Mouse (Mus musculus) heart, embryonic 12.5 days (tissue): ENCODE results near the gene Hp. TPM values are rescaled to one million over a fixed set of nuclear protein-coding genes. Genes with fewer than 3 reads are reported as not detected.

Source experiments
- ATAC-seq: fragments of 200-750 bp; cut with Nextera tagmentation; 2 replicates; pipeline ENCODE4 v1.8.0; 2017; ENCODE audit warnings: moderate TSS enrichment, moderate library complexity; ENCODE audit not compliant: insufficient number of reproducible peaks, low FRiP score
- H3K27ac ChIP-seq: fragments of 300-500 bp; sonication (generic); 2 replicates; pipeline ENCODE4 v1.5.1; 2016; ENCODE audit warnings: mild to moderate bottlenecking, moderate library complexity; ENCODE audit not compliant: poor library complexity, severe bottlenecking
- H3K27me3 ChIP-seq: fragments of 300-500 bp; sonication (generic); replicated peaks from 2 replicates; pipeline ENCODE4 v1.6.1; 2016; ENCODE audit warnings: mild to moderate bottlenecking, moderate library complexity
- H3K36me3 ChIP-seq: fragments of 300-500 bp; sonication (generic); 2 replicates; pipeline ENCODE4 v1.6.1; 2016; ENCODE audit warnings: mild to moderate bottlenecking, moderate library complexity
- H3K4me1 ChIP-seq: fragments of 300-500 bp; sonication (generic); replicated peaks from 2 replicates; pipeline ENCODE4 v1.6.1; 2016; ENCODE audit warnings: mild to moderate bottlenecking
- H3K4me2 ChIP-seq: fragments of 300-500 bp; sonication (generic); 2 replicates; pipeline ENCODE4 v1.6.1; 2016; ENCODE audit warnings: mild to moderate bottlenecking, moderate library complexity
- H3K4me3 ChIP-seq: fragments of 300-500 bp; sonication (generic); 2 replicates; pipeline ENCODE4 v1.5.1; 2016; ENCODE audit warnings: mild to moderate bottlenecking
- H3K9ac ChIP-seq: fragments of 300-500 bp; sonication (generic); 2 replicates; pipeline ENCODE4 v1.6.1; 2016; ENCODE audit warnings: mild to moderate bottlenecking, moderate library complexity
- H3K9me3 ChIP-seq: fragments of 300-500 bp; sonication (generic); replicated peaks from 2 replicates; pipeline ENCODE4 v1.6.1; 2016; ENCODE audit warnings: mild to moderate bottlenecking, moderate library complexity
- WGBS: fragments of 180-500 bp; shearing (Covaris S2); methylation state at CpG from one replicate; pipeline ENCODE4 v1.1.7; 2016; 5-methylcytosine and 5-hydroxymethylcytosine counted together
- polyA plus RNA-seq: library from polyadenylated mRNA; unstranded; fragments of >200 nt; fragmentation: Nextera tagmentation; extraction: Ambion mirVana; gene quantifications from 2 replicates; pipeline ENCODE4 v1.2.1, GENCODE M21; 2016

The Hp gene
- polyA plus RNA-seq, 1 experiment from 2014 or later: 0.33 TPM

DNA sequence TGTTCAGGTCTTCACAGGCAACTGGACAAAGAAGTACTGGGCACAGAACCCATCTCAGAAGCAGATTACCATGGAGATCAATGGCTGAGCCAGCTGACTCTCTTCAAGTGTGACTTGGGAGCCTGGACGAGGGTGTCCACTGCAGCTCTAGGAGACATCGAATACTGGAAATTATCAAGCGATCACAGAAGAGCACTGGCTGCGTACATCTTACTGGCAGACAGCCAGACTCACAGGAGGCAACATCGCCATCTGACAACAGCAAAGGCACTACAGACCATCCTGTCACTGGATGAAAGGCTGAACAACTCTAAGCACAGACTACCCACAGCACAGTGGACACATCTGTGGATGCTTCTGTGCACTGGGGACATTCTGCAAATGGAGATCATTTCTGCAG, 13.2 kb upstream of the Hp start:
- Histone ChIP-seq H3K4me2 (no peak overlapping the region), H3K36me3 (peaks cover 41% of the 10 kb centered on the region), H3K27ac (no peak overlapping the region), H3K9ac (no peak overlapping the region), H3K4me1 (no peaks in the 10 kb centered on the region), H3K9me3 (no peaks in the 10 kb centered on the region), H3K4me3 (no peak overlapping the region), H3K27me3 (no peaks in the 10 kb centered on the region)
- no peak for ATAC-seq
- 87% methylated on average over 5 of the region's 5 CpGs for WGBS

DNA sequence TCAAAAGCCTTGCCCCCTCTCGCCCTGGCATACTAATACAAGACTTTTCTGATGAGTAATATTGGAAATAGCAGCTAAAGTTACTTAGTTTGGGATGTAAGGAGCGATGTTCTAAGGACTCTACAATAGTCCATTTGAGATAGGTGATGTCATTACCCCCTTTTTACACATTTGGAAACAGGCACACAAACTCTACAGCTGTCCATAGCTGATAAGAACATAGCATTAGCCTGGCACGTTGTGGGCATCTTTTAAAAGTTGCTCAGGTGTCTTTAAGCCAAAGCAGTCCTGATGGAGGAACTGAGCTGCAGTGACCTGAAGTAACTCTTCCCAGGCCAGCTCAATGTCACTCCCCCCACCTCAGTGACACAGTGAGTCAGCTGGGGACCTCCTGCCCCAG, 12.4 kb upstream of the Hp start:
- Histone ChIP-seq H3K9me3 (no peaks in the 10 kb centered on the region), H3K27me3 (no peaks in the 10 kb centered on the region), H3K9ac (no peak overlapping the region), H3K4me3 (no peak overlapping the region), H3K4me2 (no peak overlapping the region), H3K4me1 (no peaks in the 10 kb centered on the region), H3K27ac (no peak overlapping the region), H3K36me3 (peaks cover 37% of the 10 kb centered on the region)
- no peak for ATAC-seq
- 75% methylated on average over 3 of the region's 3 CpGs for WGBS

DNA sequence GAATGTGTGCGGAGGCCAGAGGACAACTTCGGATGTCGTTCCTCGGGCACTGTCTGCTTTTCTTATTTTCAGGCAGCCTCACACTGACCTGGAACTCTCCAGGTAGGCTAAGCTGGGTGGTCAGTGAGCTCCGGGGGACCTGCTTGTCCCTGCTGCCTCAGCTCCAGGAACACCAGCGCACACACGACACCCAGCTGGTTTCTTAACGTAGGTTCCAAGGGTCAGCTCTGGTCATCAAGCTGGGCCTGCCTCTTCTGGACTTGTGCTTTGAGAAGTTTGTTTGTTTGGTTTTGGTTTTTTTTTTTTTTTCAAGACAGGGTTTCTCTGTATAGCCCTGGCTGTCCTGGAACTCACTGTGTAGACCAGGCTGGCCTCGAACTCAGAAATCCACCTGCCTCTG, 11.9 kb upstream of the Hp start:
- H3K27me3 ChIP-seq: no peaks in the 10 kb centered on the region
- no peaks in the 10 kb centered on the region for H3K9me3 ChIP-seq
- ATAC-seq: no peak
- H3K9ac ChIP-seq: no peak overlapping the region
- no peak overlapping the region for H3K27ac ChIP-seq
- no peaks in the 10 kb centered on the region for H3K4me1 ChIP-seq
- H3K4me3 ChIP-seq: no peak overlapping the region
- peaks cover 37% of the 10 kb centered on the region for H3K36me3 ChIP-seq
- WGBS: 81% methylated on average over 9 of the region's 9 CpGs
- H3K4me2 ChIP-seq: no peak overlapping the region

DNA sequence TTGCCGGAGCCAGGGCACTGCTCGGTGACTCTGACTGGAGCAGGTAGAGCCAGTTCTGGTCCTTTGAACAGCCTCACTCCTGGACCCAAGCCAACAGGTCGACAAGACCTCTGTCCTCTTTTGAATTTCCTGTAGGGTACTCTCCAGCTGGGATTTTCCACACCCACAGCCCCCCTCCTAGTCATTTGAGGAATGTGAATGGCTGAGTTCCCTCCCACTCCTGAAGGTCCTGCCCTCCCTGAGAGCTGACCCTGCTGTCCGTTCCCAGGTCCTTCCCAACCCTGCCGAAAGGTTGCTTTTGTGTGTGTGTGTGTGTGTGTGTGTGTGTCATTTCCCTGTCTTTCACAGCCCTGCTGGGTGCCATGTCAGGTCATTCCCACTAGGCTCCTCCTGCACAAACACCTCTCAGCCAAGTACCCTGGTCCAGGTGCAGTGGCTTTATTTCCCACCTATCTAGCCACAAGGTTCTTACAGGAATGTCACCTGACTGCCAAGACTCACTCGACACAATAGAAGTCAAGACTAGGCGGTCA, 8.1 kb upstream of the Hp start:
- Histone ChIP-seq H3K27ac (no peak overlapping the region), H3K4me3 (no peak overlapping the region), H3K4me2 (no peak overlapping the region), H3K9me3 (peaks cover 13% of the 10 kb centered on the region), H3K36me3 (peaks cover 6% of the 10 kb centered on the region; the same call in 1 of the 2 replicates), H3K27me3 (no peaks in the 10 kb centered on the region), H3K4me1 (no peaks in the 10 kb centered on the region), H3K9ac (no peak overlapping the region)
- 58% methylated on average over 7 of the region's 7 CpGs for WGBS
- 0 out of 2 replicates have a peak, but pooled peaks have one; percentile 22 for ATAC-seq

DNA sequence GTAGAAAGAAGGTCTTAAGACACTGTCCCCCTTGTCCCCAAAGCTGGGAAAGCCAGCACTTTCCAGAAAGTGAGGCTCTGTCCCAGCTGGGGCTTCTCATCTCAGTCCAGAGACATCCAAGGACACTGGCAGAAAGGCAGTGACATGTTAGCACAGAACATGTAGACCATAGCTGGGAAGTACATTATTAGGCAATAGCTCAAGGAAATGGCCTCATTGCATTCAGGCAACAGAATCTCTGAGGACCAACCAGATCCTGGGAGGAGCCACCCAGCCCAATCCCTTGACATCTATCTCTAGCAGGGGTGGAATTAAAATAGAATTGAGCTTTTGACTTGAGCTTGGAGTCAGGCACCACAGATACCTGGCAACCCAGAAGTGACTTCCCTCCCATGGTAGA, 6.7 kb upstream of the Hp start:
- no peak for ATAC-seq
- H3K27ac ChIP-seq: no peak overlapping the region

DNA sequence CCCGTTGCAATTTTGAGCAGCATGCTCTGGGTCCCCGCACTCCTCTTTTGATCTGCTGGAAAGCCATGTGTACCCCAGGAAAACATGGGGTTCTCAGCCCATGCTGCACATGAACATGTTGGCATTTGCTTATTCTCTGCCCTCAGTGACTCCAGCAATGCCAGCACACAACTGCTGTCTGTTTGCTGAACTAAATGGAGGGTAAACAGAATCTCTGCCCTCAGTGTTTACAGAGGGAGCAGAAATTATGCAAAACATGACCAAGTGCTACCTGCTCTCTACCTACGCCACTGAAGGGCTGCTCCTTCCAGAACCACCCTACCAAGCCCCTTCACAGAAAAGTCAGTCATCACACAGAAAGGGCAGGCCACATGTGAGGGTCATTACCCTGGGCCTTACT, 5.9 kb upstream of the Hp start:
- Histone ChIP-seq H3K9ac (no peak overlapping the region), H3K27me3 (no peaks in the 10 kb centered on the region), H3K4me1 (no peaks in the 10 kb centered on the region), H3K27ac (no peak overlapping the region), H3K9me3 (peaks cover 13% of the 10 kb centered on the region), H3K4me3 (no peak overlapping the region), H3K36me3 (no peaks in the 10 kb centered on the region), H3K4me2 (no peak overlapping the region)
- 85% methylated on average over 3 of the region's 3 CpGs for WGBS
- ATAC-seq: no peak

More for the DNA sequence above, 6.7 kb upstream of the Hp start:
- H3K4me2 ChIP-seq: no peak overlapping the region
- H3K36me3 ChIP-seq: no peaks in the 10 kb centered on the region
- peaks cover 13% of the 10 kb centered on the region for H3K9me3 ChIP-seq
- H3K4me1 ChIP-seq: no peaks in the 10 kb centered on the region
- no peaks in the 10 kb centered on the region for H3K27me3 ChIP-seq
- H3K4me3 ChIP-seq: no peak overlapping the region
- no peak overlapping the region for H3K9ac ChIP-seq

DNA sequence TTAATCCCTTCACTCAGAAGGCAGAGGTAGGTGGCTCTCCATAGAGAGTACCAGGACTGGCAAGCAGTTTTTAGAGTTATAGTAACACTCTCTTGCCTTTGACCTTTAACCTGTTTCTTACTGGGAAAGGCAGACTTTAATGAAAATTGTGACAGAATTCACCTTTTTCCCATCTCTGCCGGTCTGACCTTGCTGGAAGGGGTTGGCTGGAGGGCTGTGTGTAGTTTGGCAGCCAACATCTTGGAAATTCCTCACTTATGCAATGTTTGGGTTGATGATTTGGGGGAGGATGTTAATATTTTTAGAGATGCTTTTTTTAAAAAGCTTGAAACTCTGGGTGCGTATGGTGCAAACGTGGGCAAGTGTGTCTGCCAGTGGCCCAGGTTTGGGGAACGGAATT, 5.3 kb upstream of the Hp start:
- ATAC-seq: no peak
- 75% methylated on average over 4 of the region's 4 CpGs for WGBS

DNA sequence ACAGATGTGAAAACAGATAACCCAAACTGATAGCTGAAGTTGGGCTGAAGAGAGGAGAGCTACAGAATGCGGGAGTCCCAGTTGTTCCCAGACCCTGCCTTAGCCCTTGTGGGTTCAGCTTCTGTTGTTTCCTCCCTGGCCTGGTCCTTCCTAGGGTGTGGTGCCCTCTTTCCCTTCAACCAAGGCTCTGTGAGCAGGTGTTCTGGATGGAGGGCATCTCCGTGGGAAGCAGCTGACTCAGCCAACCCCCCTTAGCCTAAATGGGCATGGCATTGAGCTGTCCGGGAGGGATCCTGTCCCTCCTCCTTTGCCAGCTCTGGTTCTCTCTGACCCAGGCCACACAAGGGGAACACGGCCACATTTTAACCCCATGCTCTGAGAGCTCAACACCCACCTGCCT, 2.7 kb downstream of the Hp start:
- 67% methylated on average over 4 of the region's 4 CpGs for WGBS
- Histone ChIP-seq H3K4me3 (no peak overlapping the region), H3K9ac (no peak overlapping the region), H3K27ac (no peak overlapping the region), H3K4me1 (no peaks in the 10 kb centered on the region), H3K9me3 (no peaks in the 10 kb centered on the region), H3K36me3 (peaks cover 13% of the 10 kb centered on the region; the same call in 1 of the 2 replicates), H3K4me2 (no peak overlapping the region), H3K27me3 (peaks cover 7% of the 10 kb centered on the region; the same call in 1 of the 2 replicates)
- ATAC-seq: no peak

More for the DNA sequence above, 5.3 kb upstream of the Hp start:
- Histone ChIP-seq H3K9me3 (peaks cover 13% of the 10 kb centered on the region), H3K4me2 (no peak overlapping the region), H3K27me3 (no peaks in the 10 kb centered on the region), H3K9ac (no peak overlapping the region), H3K4me1 (no peaks in the 10 kb centered on the region), H3K27ac (no peak overlapping the region), H3K36me3 (no peaks in the 10 kb centered on the region), H3K4me3 (no peak overlapping the region)

DNA sequence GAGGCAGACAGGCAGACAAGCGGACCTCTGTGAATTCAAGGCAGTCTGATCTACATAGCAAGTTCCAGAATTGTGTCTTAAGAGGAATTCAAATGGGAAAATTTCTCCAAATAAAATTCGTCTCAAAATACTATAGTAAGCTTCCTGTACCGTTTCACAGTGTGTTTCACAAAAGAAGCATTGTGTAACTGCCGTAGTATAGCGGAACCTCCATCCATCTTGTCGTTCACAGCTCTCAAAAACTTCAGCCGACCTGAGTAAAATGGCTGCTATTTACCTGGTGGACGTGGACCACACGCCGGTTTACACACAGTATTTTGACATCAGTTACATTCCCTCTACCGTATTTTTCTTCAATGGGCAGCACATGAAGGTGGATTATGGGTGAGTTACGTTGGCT, 7.8 kb downstream of the Hp start:
- H3K4me2 ChIP-seq: no peak overlapping the region
- H3K9me3 ChIP-seq: no peaks in the 10 kb centered on the region
- no peak for ATAC-seq
- no peak overlapping the region for H3K27ac ChIP-seq
- 86% methylated on average over 12 of the region's 12 CpGs for WGBS
- peaks cover 36% of the 10 kb centered on the region for H3K36me3 ChIP-seq
- peaks cover 4% of the 10 kb centered on the region for H3K4me1 ChIP-seq
- no peak overlapping the region for H3K4me3 ChIP-seq
- H3K9ac ChIP-seq: no peak overlapping the region
- peaks cover 4% of the 10 kb centered on the region; the same call in 1 of the 2 replicates for H3K27me3 ChIP-seq

DNA sequence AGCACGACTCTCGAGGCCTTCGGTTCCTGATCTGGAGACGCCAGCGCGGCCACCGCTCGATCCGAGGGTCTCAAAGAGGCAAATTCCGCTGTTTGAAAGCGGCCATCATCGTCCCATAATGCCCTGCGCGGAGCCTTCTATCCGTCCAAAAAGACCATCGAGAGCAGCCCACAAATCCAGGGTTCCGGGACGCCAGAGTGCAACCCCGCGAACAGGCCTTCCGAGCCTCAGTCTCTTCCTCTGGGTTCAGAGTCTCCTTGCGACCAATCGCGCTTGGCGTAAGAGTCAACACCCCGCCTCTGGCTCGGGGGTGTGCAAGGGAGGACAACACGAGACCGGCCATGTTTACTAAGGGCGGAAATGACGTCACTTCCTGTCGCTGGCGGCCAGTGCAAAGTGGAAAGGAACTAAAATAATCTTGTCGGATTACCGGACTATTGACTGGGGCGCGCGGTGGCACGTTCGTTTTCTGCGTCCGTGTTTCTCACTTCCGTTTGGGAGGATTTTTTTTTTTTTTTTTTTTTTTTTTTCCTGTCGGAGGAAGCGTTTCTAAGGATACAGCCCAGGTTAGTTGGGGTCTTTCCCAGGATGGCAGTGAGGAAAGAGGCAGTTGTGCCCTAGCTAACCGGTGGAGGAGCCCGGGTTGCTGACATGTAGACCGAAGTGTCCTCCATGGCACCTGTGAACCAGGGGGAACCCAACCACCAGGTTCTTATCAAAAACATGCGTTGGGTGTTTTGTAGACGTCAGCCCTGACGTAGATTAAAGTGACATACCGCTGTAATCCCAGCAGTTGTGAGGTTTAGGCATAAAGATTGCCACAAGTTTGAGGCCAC, 13.3 kb downstream of the Hp start, which contains the start of the genes Dhx38 and Txnl4b:
Gene Dhx38, minus strand, starts transcription at position 364 of the 836 bp plus-strand sequence.
Gene Txnl4b, plus strand, starts transcription at position 395 of the 836 bp plus-strand sequence.
- Histone ChIP-seq H3K4me3 (peak within 1 kb of the TSS; percentile 84), H3K4me1 (peaks cover 14% of the 10 kb centered on the region), H3K9ac (peak within 1 kb of the TSS; percentile 92), H3K27ac (peak within 1 kb of the TSS; percentile 92), H3K9me3 (no peaks in the 10 kb centered on the region), H3K27me3 (no peaks in the 10 kb centered on the region), H3K4me2 (peak within 1 kb of the TSS; percentile 89), H3K36me3 (peaks cover 42% of the 10 kb centered on the region)
- under 1% methylated on average over 52 of the region's 52 CpGs for WGBS
- ATAC-seq: peak; percentile 99

DNA sequence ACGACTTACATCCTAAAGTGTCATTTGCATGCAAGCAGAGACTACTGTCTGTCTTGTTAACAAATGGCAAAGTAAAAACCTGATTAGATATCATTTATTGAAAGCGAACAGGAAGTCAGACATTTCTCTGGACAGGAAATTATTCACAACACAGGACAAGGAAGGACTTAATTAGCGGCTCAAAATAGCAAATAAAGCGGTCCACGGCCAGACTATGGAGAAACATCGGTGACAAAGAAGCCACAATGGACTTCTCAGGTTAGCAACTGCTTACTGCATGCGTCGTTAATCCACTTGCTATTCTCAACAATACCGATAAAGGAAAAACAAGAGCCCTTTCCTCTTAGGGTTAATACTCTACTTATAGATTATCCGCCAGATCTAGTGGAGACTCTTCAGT, 14.2 kb downstream of the Hp start:
- H3K27ac ChIP-seq: peak overlapping the region; percentile 92; the same call in 1 of the 2 replicates
- peaks cover 14% of the 10 kb centered on the region for H3K4me1 ChIP-seq
- H3K4me2 ChIP-seq: peak overlapping the region; percentile 89
- no peaks in the 10 kb centered on the region for H3K9me3 ChIP-seq
- no peak for ATAC-seq
- H3K4me3 ChIP-seq: peak overlapping the region; percentile 84
- peak overlapping the region; percentile 92 for H3K9ac ChIP-seq
- H3K36me3 ChIP-seq: peaks cover 42% of the 10 kb centered on the region
- no peaks in the 10 kb centered on the region for H3K27me3 ChIP-seq
- WGBS: 2% methylated on average over 10 of the region's 10 CpGs
